Mouse (Mus musculus): ENCODE data around the gene Cacna1c.

DNA sequence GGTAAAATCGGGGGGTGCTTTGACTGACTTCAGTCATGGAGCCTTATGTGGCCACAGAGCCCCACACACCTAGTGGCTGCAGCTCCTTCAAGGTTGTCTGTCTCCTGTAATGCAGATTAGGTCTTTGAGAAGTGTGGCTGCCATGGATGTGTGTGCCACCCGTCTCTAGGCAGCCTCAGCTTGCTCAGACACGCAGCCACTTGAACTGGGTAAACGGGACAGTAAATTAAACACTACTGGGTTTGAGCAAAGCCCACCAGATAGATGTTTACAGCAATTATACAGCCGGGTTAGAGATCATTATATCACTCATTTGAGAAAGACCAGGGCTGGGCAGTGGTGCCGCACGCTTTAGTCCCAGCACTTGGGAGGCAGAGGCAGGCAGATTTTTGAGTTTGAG, 1.6 kb downstream of the Cacna1c start:
- no peak for TF ChIP-seq CTCF (IDR thresholded peaks at IDR 0.05; ENCODE audit: borderline replicate concordance, insufficient read depth, low read depth, low read length)
- TF ChIP-seq POLR2A (IDR thresholded peaks at IDR 0.05; ENCODE audit: borderline replicate concordance, insufficient read depth, low read length), result no peak
